Mouse (Mus musculus) gastrocnemius, postnatal 14 days (tissue): ENCODE measurements around the gene Ubp1. TPM values are rescaled to one million over a fixed set of nuclear protein-coding genes. Genes with fewer than 3 reads are reported as not detected.
A peak's percentile ranks its signal among the peaks of the same experiment; 100 is the strongest.

Experiments
- DNase-seq: peaks from one replicate; pipeline ENCODE4 v3.0.0; 2021; ENCODE audit warnings: mixed read lengths
- intact Hi-C: fragments of 180-260 bp; cut with DNase I; formaldehyde crosslinking; loops from one replicate; pipeline ENCODE4 v1.15.1; 2025; ENCODE audit warnings: low total_unique reads
- total RNA-seq, 2 experiments: library from RNA; stranded (reverse); gene quantifications; 2 replicates each; pipeline ENCODE4 v1.2.3; 2021

The Ubp1 gene
- total RNA-seq, 2 experiments from 2014 or later, result 16.0 to 16.2 TPM

DNA sequence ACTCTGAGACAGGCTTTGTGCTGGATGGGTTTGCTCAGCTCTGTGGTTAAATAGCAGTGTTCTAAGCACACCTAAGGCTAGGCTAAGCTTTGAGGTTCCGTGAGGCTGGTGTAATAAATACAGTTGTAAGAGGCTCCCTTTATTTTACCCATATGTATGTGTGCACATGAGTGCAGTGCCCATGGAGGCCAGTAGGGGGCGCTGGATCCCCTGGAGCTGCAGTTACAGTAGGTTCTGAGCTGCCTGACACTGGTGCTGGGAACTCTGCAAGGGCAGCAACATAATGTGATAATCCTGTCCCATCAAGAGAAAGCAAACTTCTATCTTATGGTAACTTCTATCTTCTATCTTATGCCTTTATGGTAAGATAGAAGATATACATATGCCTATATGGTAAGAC is 67.6 kb downstream of the Ubp1 start:
- intact Hi-C loops, result no loop called here
- no peak for DNase-seq

DNA sequence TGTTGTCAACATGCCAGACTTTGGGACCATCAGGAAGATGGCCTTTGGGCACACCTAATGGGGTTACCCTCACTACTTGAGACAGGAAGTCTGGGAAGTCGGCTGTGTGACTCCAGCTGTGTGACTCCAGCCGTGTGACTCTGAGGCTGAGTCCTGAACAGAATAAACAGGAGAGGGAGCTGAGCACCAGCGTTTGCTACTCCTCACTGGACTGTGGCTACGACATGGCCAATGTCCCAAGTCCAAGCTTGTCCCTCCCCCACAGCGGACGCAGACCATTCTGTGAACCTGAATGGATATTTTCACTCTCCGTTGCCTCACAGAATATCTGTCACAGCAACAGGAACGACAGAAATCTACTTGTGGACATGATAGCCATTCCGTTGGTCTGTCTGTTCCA is 76.1 kb downstream of the Ubp1 start:
- DNase-seq, result no peak
- intact Hi-C loops, result no loop called here

DNA sequence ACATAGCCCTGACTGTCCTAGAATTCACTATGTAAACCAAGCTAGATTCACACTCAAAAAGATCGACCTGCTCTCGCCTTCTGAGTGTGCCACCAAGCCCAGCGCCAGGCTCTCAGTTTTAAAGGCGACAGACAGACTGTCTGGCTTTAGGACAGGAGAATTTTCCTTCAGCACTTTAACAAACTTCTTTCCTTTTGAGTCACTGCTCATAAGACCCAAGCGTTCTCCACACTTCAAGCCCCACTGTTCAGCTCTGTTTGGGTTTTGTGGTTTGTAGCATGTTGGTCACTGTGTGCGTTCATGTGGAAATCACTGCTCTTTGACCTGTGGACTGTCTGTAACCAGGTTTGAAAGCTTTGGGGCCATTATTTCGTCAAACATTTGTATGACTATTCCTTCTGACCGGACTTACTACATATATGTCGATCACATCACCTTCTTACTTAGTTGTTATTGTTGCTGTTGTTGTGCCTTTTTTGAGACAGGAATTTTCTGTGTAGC is 77.2 kb downstream of the Ubp1 start:
- no peak for DNase-seq
- intact Hi-C loops, result no loop called here

GRCm38 (mm10) chr9:114009526-114009925 is 78.8 kb downstream of the Ubp1 start:
- no peak for DNase-seq
- intact Hi-C loops, result no loop called here

GRCm38 (mm10) chr9:114011203-114011602 is 80.5 kb downstream of the Ubp1 start:
- intact Hi-C loops, result no loop called here
- DNase-seq, result no peak

- no peak for DNase-seq
- intact Hi-C loops, result no loop called here
Observed at GRCm38 (mm10) chr9:114014034-114014433, 83.3 kb downstream of the Ubp1 start.

GRCm38 (mm10) chr9:114015724-114016123 is 85.0 kb downstream of the Ubp1 start:
- intact Hi-C loops, result no loop called here
- DNase-seq, result no peak

GRCm38 (mm10) chr9:114016402-114016801 is 85.7 kb downstream of the Ubp1 start:
- DNase-seq, result no peak
- intact Hi-C loops, result no loop called here

DNA sequence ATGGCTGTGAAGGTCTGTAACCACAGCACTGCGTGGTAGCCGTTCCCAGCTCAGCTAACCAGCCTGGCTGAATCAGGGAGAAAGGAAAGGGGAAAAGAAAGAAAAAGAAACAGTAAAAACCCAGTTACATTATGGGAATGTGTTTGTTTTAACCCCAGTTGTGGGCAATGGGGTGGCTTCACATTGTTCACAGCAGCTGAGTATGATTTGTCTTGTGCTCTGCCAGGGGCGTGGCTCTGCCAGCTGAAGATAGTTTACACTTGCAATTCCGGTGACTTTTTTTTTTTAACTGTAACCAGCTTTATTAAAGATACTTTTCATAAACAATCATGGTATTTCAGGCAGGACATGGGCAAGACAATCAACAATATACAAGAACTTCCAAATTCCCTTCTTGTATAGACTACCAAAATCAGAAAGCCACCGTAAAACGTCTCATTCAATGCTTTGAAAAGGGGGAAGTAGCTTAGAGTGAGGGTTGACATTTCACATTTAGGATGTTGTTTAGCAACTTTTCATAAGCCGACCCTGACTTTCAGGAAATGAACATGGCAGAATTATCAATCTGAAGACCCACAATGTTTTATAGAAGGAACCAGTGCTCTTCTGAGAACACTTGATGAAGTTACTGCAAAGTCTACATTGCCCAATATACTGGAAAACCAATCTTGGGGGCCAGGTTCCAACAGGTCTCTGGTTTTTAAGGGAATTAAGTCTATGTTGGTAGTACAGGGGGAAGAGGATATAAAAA is 88.5 kb downstream of the Ubp1 start:
- DNase-seq, result no peak
- intact Hi-C loops, result no loop called here

- DNase-seq, result no peak
- intact Hi-C loops, result no loop called here
Observed at GRCm38 (mm10) chr9:114022141-114022540, 91.4 kb downstream of the Ubp1 start.

DNA sequence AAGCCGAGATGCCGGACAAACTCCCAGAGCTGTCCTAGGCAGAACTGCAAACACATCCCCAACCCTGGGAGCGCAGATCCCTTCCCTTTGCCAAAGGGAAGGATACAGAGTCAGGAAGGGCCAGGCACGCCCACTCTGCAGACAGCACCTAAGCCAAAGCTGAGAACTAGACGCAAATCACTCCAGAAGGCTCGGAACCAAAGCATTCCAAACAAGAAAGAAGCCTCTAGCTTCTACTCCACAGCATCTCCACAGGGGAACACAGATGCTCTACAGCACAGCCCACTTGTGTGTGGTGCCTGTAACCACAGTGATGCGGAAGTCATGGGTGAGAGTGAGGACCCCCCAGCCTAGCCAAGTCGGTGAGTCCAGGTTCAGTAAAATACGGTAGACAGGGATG is 94.4 kb downstream of the Ubp1 start:
- intact Hi-C loops, result no loop called here
- DNase-seq, result peak; percentile 23

DNA sequence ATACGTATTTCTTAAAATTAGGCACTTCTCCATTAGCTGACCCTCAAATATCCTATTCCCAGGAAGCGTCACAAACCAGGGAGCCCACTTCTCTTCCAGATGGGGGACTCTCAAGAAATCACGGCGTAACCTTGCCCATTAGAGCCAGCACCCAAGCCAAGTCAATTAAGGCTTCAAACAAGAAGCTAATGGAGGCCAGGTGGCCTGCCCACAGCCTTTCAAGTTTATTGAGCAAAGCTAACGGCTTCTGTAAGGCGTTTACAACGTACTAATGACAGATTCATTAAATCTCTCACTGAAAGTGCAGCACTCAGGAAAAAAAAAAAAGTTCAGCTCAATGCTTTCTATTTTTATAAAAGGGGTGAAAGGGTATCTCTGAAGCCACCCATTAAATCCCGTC is 95.1 kb downstream of the Ubp1 start:
- intact Hi-C loops, result no loop called here
- no peak for DNase-seq

DNA sequence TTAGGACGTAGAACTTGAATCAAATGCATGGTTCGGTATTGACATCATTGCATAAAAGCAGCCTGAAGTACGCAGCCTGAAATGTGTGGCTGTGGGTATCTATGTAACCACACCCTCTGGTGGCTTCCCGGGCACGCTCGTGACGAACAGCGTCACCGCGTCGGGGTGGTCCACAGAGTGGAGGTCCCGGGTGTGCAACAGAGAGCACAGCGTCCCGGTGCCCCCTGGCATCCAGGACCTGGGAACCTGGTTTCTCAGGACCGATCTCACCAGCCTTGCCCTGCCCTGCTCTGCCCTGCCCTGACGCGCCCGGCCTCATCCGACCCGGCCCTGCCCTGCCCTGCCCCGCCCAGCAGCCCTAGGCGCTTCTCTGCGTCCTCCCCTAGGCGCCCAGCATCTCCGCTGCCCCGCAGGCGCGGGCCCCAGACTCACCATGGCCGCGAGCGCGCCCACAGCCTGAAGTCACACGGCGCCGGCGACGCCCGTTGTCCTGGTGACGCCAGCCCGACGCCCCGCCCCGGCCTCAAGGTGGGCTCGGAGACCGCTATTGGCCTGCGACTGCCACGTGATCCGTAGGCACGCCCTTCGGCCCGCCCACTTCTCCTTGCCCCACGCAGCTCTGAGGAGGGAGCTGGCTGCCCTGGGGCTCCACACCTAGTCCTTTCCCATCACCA is 95.7 kb downstream of the Ubp1 start:
- peak; percentile 70 for DNase-seq
- intact Hi-C loops, result no loop called here

Other genes starting within 250 kb of the Ubp1 start
- 10 to 100 TPM; 40.3 to 44.7 TPM for gene Pdcd6ip, start 222.7 kb upstream of the Ubp1 start, total RNA-seq
- gene Clasp2, start 189.5 kb upstream of the Ubp1 start, total RNA-seq, result 10 to 100 TPM; 39.5 to 44.5 TPM
- gene Fbxl2, start 115.3 kb downstream of the Ubp1 start, total RNA-seq, result 1 to 10 TPM; 1.2 TPM
- 1 to 10 TPM; 2.4 to 3.3 TPM for gene Susd5, start 126.2 kb downstream of the Ubp1 start, total RNA-seq